Mouse (Mus musculus) MEL (cell line): Measurements from ENCODE around the gene Myo19. TPM values are rescaled to one million over a fixed set of nuclear protein-coding genes. Genes with fewer than 3 reads are reported as not detected.

ENCODE experiments used
- DNase-seq: peaks from one replicate; pipeline ENCODE4 v3.0.0; 2011; ENCODE audit warnings: low read depth, low spot score
- H3K27ac ChIP-seq: 2 replicates; pipeline ENCODE4 v1.5.1; 2012; ENCODE audit warnings: low read depth, mild to moderate bottlenecking, control low read depth, low read length, moderate library complexity; ENCODE audit not compliant: control insufficient read depth
- H3K27me3 ChIP-seq, 2 experiments: fragments of 150-350 bp in 1 of 2; sonication (generic) in 1 of 2; 2 replicates each; pipeline ENCODE4 v1.6.1; 2012; ENCODE audit warnings: low read length in 2 of 2, mild to moderate bottlenecking in 2 of 2, improper control_type of control experiment in 1 of 2, moderate library complexity in 1 of 2; ENCODE audit not compliant: insufficient read depth in 2 of 2, control insufficient read depth in 1 of 2
- H3K36me3 ChIP-seq, 2 experiments: 2 replicates each; pipeline ENCODE4 v1.6.1; 2012 to 2014; ENCODE audit warnings: low read length in 2 of 2, improper control_type of control experiment in 1 of 2, inconsistent platforms in 1 of 2, mild to moderate bottlenecking in 1 of 2; ENCODE audit not compliant: insufficient read depth in 2 of 2, control insufficient read depth in 1 of 2
- H3K4me1 ChIP-seq, 2 experiments: fragments of 150-350 bp in 1 of 2; sonication (generic) in 1 of 2; 2 replicates each; pipeline ENCODE4 v1.6.1; 2012; ENCODE audit warnings: low read length in 2 of 2, improper control_type of control experiment in 1 of 2, mild to moderate bottlenecking in 1 of 2; ENCODE audit not compliant: insufficient read depth in 2 of 2, control insufficient read depth in 1 of 2
- H3K4me3 ChIP-seq, 2 experiments: fragments of 150-350 bp in 1 of 2; sonication (generic) in 1 of 2; 2 replicates each; pipeline ENCODE4 v1.5.1; 2012; ENCODE audit warnings: low read depth in 2 of 2, low read length in 2 of 2, mild to moderate bottlenecking in 2 of 2, moderate library complexity in 2 of 2, control low read depth in 1 of 2, improper control_type of control experiment in 1 of 2; ENCODE audit not compliant: control insufficient read depth in 1 of 2, insufficient read depth in 1 of 2
- H3K79me2 ChIP-seq: 2 replicates; pipeline ENCODE4 v1.6.1; 2012; ENCODE audit warnings: mild to moderate bottlenecking, low read length, moderate library complexity; ENCODE audit not compliant: control insufficient read depth, poor library complexity, insufficient read depth
- H3K9ac ChIP-seq: 2 replicates; pipeline ENCODE4 v1.6.1; 2012; ENCODE audit warnings: low read depth, mild to moderate bottlenecking, control low read depth, low read length, moderate library complexity; ENCODE audit not compliant: control insufficient read depth, poor library complexity, severe bottlenecking
- H3K9me3 ChIP-seq: fragments of 150-350 bp; sonication (generic); replicated peaks from 2 replicates; pipeline ENCODE4 v1.6.1; 2012; ENCODE audit warnings: mild to moderate bottlenecking, low read length, improper control_type of control experiment, moderate library complexity; ENCODE audit not compliant: insufficient read depth
- ELF1 ChIP-seq: IDR thresholded peaks from 2 replicates; pipeline ENCODE4 v1.6.1; 2014; ENCODE audit warnings: low read depth, mild to moderate bottlenecking, inconsistent platforms, low read length, improper control_type of control experiment, moderate library complexity
- EP300 ChIP-seq, 2 experiments: IDR thresholded peaks; 2 replicates each; pipeline ENCODE4 v1.6.1; 2011; ENCODE audit warnings: improper control_type of control experiment in 2 of 2, low read length in 2 of 2, low read depth in 1 of 2, mild to moderate bottlenecking in 1 of 2
- ETS1 ChIP-seq: IDR thresholded peaks from 2 replicates; pipeline ENCODE4 v1.6.1; 2012; ENCODE audit warnings: low read depth, mild to moderate bottlenecking, inconsistent platforms, low read length, improper control_type of control experiment, moderate library complexity
- HCFC1 ChIP-seq: IDR thresholded peaks from 2 replicates; pipeline ENCODE4 v1.6.1; 2012; ENCODE audit warnings: low read depth, mild to moderate bottlenecking, inconsistent platforms, low read length, improper control_type of control experiment, moderate library complexity
- JUND ChIP-seq: IDR thresholded peaks from 2 replicates; pipeline ENCODE4 v1.6.1; 2011; ENCODE audit warnings: low read depth, mild to moderate bottlenecking, improper control_type of control experiment, low read length
- KAT2A ChIP-seq: conservative IDR thresholded peaks from 2 replicates; pipeline ENCODE4 v1.6.1; 2012; ENCODE audit warnings: low read depth, low read length, improper control_type of control experiment, inconsistent platforms
- MAX ChIP-seq: IDR thresholded peaks from 2 replicates; pipeline ENCODE4 v1.6.1; 2011; ENCODE audit warnings: low read length, improper control_type of control experiment
- MYC ChIP-seq: IDR thresholded peaks from 2 replicates; pipeline ENCODE4 v1.6.1; 2011; ENCODE audit warnings: low read depth, mild to moderate bottlenecking, low read length, improper control_type of control experiment, moderate library complexity
- NELFE ChIP-seq: IDR thresholded peaks from 2 replicates; pipeline ENCODE4 v1.6.1; 2011; ENCODE audit warnings: low read depth, low read length, improper control_type of control experiment
- NRF1 ChIP-seq: IDR thresholded peaks from 2 replicates; pipeline ENCODE4 v1.6.1; 2014; ENCODE audit warnings: low read depth, mild to moderate bottlenecking, inconsistent platforms, low read length, improper control_type of control experiment, moderate library complexity; ENCODE audit not compliant: poor library complexity, insufficient read depth, severe bottlenecking
- POLR2A ChIP-seq, 2 experiments: IDR thresholded peaks; 2 replicates each; pipeline ENCODE4 v1.6.1; 2011 to 2012; ENCODE audit warnings: low read length in 2 of 2, mild to moderate bottlenecking in 2 of 2, control low read depth in 1 of 2, improper control_type of control experiment in 1 of 2, low read depth in 1 of 2, moderate library complexity in 1 of 2; ENCODE audit not compliant: control insufficient read depth in 1 of 2, insufficient read depth in 1 of 2, poor library complexity in 1 of 2
- POLR2AphosphoS2 ChIP-seq: IDR thresholded peaks from 2 replicates; pipeline ENCODE4 v1.6.1; 2011; ENCODE audit warnings: low read length, improper control_type of control experiment
- SIN3A ChIP-seq: IDR thresholded peaks from 2 replicates; pipeline ENCODE4 v1.6.1; 2012; ENCODE audit warnings: low read length, improper control_type of control experiment, inconsistent platforms
- SMC3 ChIP-seq: IDR thresholded peaks from 2 replicates; pipeline ENCODE4 v1.6.1; 2011; ENCODE audit warnings: low read depth, low read length, improper control_type of control experiment
- TBP ChIP-seq: IDR thresholded peaks from 2 replicates; pipeline ENCODE4 v1.8.0; 2011; ENCODE audit warnings: low read depth, low read length, improper control_type of control experiment
- UBTF ChIP-seq: IDR thresholded peaks from 2 replicates; pipeline ENCODE4 v1.6.1; 2012; ENCODE audit warnings: low read depth, mild to moderate bottlenecking, inconsistent platforms, low read length, improper control_type of control experiment, moderate library complexity, borderline replicate concordance; ENCODE audit not compliant: insufficient read depth
- ZC3H11A ChIP-seq: IDR thresholded peaks from 2 replicates; pipeline ENCODE4 v1.6.1; 2012; ENCODE audit warnings: low read depth, mild to moderate bottlenecking, inconsistent platforms, low read length, improper control_type of control experiment
- ZKSCAN1 ChIP-seq: IDR thresholded peaks from 2 replicates; pipeline ENCODE4 v1.6.1; 2012; ENCODE audit warnings: low read depth, mild to moderate bottlenecking, inconsistent platforms, low read length, improper control_type of control experiment, moderate library complexity
- ZMIZ1 ChIP-seq: IDR thresholded peaks from 2 replicates; pipeline ENCODE4 v1.6.1; 2012; ENCODE audit warnings: low read depth, mild to moderate bottlenecking, inconsistent platforms, low read length, improper control_type of control experiment, moderate library complexity
- polyA plus RNA-seq, 2 experiments: library from polyadenylated mRNA; stranded (reverse) in 1 of 2; unstranded in 1 of 2; fragments of >175 nt in 1 of 2; fragments of >200 nt in 1 of 2; gene quantifications; 2 replicates each; pipeline versions ENCODE4 v1.2.1 to v1.2.4; 2012; ENCODE audit warnings: low replicate concordance in 2 of 2, low read depth in 1 of 2; ENCODE audit not compliant: insufficient read length in 2 of 2, insufficient read depth in 1 of 2, missing spikeins in 1 of 2
- total RNA-seq: library from RNA; depleted of rRNA; stranded (reverse); fragments of 300-350 nt; gene quantifications from 2 replicates; pipeline ENCODE4 v1.2.3, GENCODE M21; 2012

Gene Myo19
- total and polyA plus RNA-seq, 3 experiments: 14.9 to 27.1 TPM; not detected in 1

- peaks cover 0 to 5% of the 10 kb centered on the region in 2 experiments; a peak in 2 of 4 replicates for H3K4me1 ChIP-seq
- peaks cover 2 to 5% of the 10 kb centered on the region in 2 experiments; a peak in 3 of 4 replicates for H3K36me3 ChIP-seq
- peaks cover 4% of the 10 kb centered on the region; the same call in 1 of the 2 replicates for H3K79me2 ChIP-seq
- H3K4me3 ChIP-seq: no peak overlapping the region
- no peak overlapping the region for H3K9ac ChIP-seq
- TF ChIP-seq MAX (no peak), HCFC1 (no peak), SIN3A (no peak), NELFE (no peak), ZMIZ1 (no peak), MYC (no peak), ZKSCAN1 (no peak), UBTF (no peak), ETS1 (no peak), JUND (no peak), TBP (no peak), ELF1 (no peak), POLR2A (IDR thresholded peaks at IDR 0.05; ENCODE audit: control insufficient read depth in 1 of 2, insufficient read depth in 1 of 2, low read depth in 1 of 2, low read length in 2 of 2, poor library complexity in 1 of 2) (no peak), POLR2AphosphoS2 (no peak), NRF1 (no peak), EP300 (IDR thresholded peaks at IDR 0.05; ENCODE audit: low read depth in 1 of 2, low read length in 2 of 2) (no peak), SMC3 (no peak), KAT2A (no peak)
- no peaks in the 10 kb centered on the region for H3K9me3 ChIP-seq
- no peak overlapping the region for H3K27ac ChIP-seq
- DNase-seq: no peak
- no peaks in the 10 kb centered on the region for H3K27me3 ChIP-seq
These were observed 6.3 kb downstream of the Myo19 start for GRCm38 (mm10) chr11:84886236-84886635.

- Histone ChIP-seq H3K79me2 (no peaks in the 10 kb centered on the region), H3K9me3 (no peaks in the 10 kb centered on the region), H3K27ac (no peak overlapping the region), H3K9ac (no peak overlapping the region), H3K27me3 (no peaks in the 10 kb centered on the region), H3K4me3 (no peak overlapping the region), H3K36me3 (peaks cover 0 to 5% of the 10 kb centered on the region in 2 experiments; a peak in 2 of 4 replicates), H3K4me1 (no peaks in the 10 kb centered on the region)
- DNase-seq: no peak
- TF ChIP-seq MYC: no peak
- no peak for TF ChIP-seq ETS1
- no peak for TF ChIP-seq POLR2AphosphoS2
- TF ChIP-seq JUND: no peak
- TF ChIP-seq KAT2A: no peak
- TF ChIP-seq ZC3H11A: no peak
- no peak for TF ChIP-seq ZMIZ1
These were observed 7.0 kb downstream of the Myo19 start for GRCm38 (mm10) chr11:84886767-84887511.
